Mouse (Mus musculus): ENCODE measurements around the gene Sart3. TPM values are rescaled to one million over a fixed set of nuclear protein-coding genes. Genes with fewer than 3 reads are reported as not detected.

Sart3 gene
- polyA plus RNA-seq, 1 experiment from 2014 or later = 57.6 TPM

DNA sequence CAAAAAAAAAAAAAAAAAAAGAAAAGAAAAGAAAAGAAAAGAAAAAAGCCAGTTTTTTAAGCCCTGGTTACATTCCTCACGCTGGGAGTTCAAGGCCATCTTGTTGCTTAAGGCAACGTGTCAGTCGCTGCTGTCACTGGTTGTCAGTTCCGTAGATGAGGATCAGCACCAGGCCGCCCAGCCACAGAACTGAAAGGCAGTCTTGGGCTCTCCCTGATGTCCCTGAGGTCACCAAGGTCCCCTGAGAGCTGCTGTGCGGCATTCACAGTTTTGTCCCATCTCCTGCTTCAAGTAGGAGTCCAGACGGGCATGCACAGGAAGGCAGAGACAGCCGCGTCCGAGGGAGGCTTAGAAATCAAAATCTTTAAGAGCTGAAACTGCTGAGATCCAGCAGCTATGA, 3.3 kb upstream of the Sart3 start:
- H3K4me2 ChIP-seq (replicated peaks) = no peak overlapping the region
- no peak overlapping the region for H3K27ac ChIP-seq (replicated peaks)
- no peak for ATAC-seq (replicated peaks)
- H3K36me3 ChIP-seq = peaks cover 39% of the 10 kb centered on the region
- no peak overlapping the region for H3K4me3 ChIP-seq
- H3K9ac ChIP-seq (replicated peaks) = no peak overlapping the region
- peaks cover 13% of the 10 kb centered on the region for H3K4me1 ChIP-seq
- no peaks in the 10 kb centered on the region for H3K9me3 ChIP-seq
- H3K27me3 ChIP-seq = no peaks in the 10 kb centered on the region
- WGBS = 92% methylated on average over 10 of the region's 10 CpGs

DNA sequence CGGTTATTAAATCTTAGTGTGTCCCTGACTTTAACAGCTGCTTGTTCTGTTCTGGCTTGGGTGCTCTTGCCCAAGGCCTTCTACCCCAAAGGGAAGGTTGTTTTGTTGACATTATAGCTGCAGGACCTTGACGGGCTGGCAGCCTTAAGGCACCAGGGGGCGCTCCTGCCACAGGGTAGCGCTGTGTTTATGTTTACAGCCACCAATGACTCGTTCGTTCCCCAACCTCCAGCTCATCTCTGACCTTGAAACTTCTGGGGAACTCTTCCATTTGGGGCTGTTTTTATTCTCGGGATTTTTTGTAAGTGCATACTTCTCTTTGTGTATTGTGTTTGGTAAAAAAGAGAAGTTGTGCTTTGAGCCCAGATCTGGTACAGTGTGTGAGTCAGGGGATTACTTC, 1.4 kb upstream of the Sart3 start:
- peak overlapping the region; percentile 84 for H3K4me3 ChIP-seq
- H3K4me1 ChIP-seq = peaks cover 33% of the 10 kb centered on the region
- no peak for ATAC-seq (replicated peaks)
- H3K4me2 ChIP-seq (replicated peaks) = peak overlapping the region; percentile 97
- H3K27ac ChIP-seq (replicated peaks) = no peak overlapping the region
- H3K9ac ChIP-seq (replicated peaks) = 0 out of 2 replicates have a peak overlapping the region, but pooled peaks have one; percentile 91
- H3K9me3 ChIP-seq = no peaks in the 10 kb centered on the region
- no peaks in the 10 kb centered on the region for H3K27me3 ChIP-seq
- WGBS = 1% methylated on average over 7 of the region's 7 CpGs
- H3K36me3 ChIP-seq = peaks cover 38% of the 10 kb centered on the region

DNA sequence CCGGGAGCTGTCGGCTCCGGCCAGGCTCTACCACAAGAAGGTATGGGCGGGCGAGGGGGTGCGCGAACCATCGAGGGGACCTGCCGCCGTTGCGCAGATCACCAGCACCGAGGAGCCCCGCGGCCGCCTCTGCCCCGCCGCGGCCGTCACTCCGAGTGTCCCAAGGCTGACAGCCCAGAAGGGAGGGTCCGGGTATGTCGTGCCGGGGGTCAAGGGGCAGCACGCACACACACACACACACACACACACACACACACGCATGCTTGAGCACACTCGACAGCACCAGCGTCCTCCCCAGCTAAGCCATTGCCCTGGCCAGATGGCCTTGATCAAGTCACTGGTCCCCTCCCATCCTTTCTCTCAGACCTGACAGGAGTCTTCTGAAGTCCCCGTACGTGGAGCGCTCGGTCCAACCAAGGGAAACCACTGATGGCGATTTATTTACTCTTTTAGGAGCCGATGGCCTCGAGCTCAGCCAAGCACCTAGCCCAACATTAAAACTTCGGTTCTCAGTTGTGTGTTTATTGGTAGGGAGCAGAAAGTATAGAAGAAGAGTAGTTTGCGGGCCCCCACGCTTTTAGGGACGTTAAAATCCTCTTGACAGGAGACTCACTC, 702 bp upstream of the Sart3 start:
- H3K27me3 ChIP-seq = no peaks in the 10 kb centered on the region
- H3K4me2 ChIP-seq (replicated peaks) = peak overlapping the region; percentile 97
- peak overlapping the region; percentile 91 for H3K9ac ChIP-seq (replicated peaks)
- ATAC-seq (replicated peaks) = no peak; the same call in 1 of the 2 replicates
- peak overlapping the region; percentile 84 for H3K4me3 ChIP-seq
- H3K27ac ChIP-seq (replicated peaks) = peak overlapping the region; percentile 99
- no peaks in the 10 kb centered on the region for H3K9me3 ChIP-seq
- H3K4me1 ChIP-seq = peaks cover 33% of the 10 kb centered on the region
- 2% methylated on average over 38 of the region's 38 CpGs for WGBS
- H3K36me3 ChIP-seq = peaks cover 35% of the 10 kb centered on the region

DNA sequence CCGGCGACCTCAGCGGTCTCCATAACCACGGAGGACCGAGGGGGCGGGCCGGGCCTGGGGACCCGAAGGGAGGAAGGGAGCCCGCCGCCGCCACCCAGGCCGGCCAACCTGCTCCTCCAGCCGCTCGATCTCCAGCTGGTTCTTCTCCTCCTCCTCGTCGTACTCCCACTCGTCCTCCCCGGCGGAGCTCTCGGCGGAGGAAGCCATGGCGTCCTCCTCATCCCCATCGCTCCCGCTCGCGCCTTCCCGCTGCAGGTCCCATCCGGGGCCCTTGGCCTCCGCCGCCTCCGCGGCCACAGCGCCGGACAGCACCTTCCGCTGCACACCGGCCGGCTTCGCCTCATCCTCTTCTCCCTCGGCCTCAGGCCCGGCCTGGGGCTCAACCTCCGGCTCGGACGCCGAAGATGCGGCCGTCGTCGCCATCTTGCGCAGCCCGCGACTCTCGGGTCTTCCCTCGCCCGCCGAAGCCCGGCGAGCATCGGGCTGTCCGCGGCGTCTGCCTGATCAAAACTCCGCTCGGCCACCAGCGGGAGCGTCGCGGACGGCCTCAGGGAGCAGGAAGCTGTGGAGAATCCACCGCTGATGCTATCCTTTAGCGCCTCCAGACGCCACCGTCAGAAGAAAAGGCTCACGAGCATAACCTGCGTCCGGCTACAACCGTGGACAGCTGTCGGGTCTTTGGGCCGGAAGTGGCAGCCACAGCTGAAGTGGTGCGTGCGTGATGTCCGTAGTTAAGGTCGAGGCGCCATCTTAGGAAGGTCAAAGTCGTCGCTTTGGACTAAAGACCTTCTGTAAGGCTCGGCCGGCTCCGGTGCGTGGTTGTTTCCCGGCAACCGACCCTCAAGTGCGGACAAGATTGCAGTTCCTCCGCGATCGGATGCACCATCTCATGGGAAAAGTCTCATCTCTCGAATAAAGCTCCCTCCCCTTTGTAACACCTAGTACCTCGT, 822 bp downstream of the Sart3 start:
- Histone ChIP-seq H3K36me3 (peaks cover 28% of the 10 kb centered on the region), H3K27ac (replicated peaks) (peak overlapping the region; percentile 99), H3K4me1 (peaks cover 33% of the 10 kb centered on the region), H3K4me2 (replicated peaks) (peak overlapping the region; percentile 97), H3K9me3 (no peaks in the 10 kb centered on the region), H3K27me3 (no peaks in the 10 kb centered on the region), H3K4me3 (peak overlapping the region; percentile 84), H3K9ac (replicated peaks) (peak overlapping the region; percentile 91)
- WGBS = under 1% methylated on average over 95 of the region's 97 CpGs
- ATAC-seq (replicated peaks) = peak; percentile 79

DNA sequence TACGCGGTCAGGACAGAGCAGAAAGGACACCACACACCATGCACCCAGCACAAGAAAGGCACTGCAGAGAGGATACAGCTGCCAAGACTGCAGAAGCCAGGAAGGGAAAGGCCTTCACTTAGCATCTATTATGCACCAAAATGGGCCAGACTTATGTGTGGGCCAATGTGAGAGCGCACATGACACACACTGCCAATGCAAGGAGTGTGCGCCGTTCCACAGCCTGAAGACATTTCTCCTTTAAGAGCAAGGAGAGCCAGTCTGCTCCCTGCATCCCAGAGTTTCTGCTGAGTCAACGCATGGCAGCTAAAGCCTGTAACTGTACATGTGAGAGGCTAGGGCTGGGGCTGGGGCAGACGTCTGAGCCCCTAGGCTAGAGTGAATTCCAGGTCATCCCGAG, 3.5 kb downstream of the Sart3 start:
- Histone ChIP-seq H3K36me3 (peaks cover 7% of the 10 kb centered on the region; the same call in 1 of the 2 replicates), H3K9me3 (no peaks in the 10 kb centered on the region), H3K4me1 (peaks cover 31% of the 10 kb centered on the region), H3K4me2 (replicated peaks) (no peak overlapping the region), H3K27ac (replicated peaks) (no peak overlapping the region), H3K9ac (replicated peaks) (no peak overlapping the region), H3K4me3 (no peak overlapping the region), H3K27me3 (no peaks in the 10 kb centered on the region)
- ATAC-seq (replicated peaks) = no peak
- 94% methylated on average over 8 of the region's 8 CpGs for WGBS

DNA sequence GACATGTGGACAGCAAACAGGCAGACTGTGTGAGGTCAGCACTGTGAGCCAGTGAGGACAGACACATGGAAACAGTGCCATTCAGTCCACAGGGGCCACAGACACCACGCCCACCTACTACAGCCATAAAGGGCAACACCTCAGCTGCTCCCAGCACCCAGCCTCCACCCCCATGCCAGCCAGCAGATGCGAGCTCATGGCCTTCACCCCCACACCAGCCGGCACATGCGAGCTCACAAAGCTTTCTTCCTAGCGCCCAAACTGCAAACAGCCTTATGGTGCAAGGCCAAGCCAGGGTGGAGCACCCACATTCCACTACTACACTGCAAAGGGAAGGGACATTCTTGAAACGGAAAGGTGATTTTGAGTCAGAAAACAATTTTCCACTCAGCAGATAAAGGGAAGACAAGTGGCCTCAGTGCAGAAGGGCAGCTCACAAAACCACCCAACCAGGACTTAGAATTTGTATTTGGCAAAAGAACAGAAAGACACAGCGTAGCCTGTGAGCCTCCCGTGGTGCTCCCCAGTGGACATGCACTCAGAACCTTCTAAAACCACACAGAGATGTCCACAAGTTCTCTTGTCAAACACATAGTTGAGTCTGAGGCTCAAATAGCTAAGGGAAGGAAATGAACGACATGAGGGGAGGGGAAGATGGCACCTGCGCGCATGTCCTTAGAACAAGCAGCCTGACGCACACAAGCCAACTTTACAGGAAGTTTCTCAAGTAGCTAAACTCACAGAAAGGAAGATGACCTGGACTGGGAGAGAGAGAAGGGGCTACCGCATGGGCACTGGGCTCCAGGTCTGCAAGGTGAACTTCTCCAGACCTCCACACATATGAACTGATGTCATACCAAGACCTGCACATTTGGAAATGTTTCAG, 6.4 kb downstream of the Sart3 start:
- H3K4me3 ChIP-seq = no peak overlapping the region
- ATAC-seq (replicated peaks) = no peak
- no peak overlapping the region for H3K27ac ChIP-seq (replicated peaks)
- WGBS = 92% methylated on average over 13 of the region's 13 CpGs
- no peak overlapping the region for H3K4me2 ChIP-seq (replicated peaks)
- H3K4me1 ChIP-seq = peaks cover 21% of the 10 kb centered on the region
- no peaks in the 10 kb centered on the region for H3K9me3 ChIP-seq
- H3K9ac ChIP-seq (replicated peaks) = no peak overlapping the region
- H3K27me3 ChIP-seq = no peaks in the 10 kb centered on the region
- peaks cover 33% of the 10 kb centered on the region for H3K36me3 ChIP-seq

DNA sequence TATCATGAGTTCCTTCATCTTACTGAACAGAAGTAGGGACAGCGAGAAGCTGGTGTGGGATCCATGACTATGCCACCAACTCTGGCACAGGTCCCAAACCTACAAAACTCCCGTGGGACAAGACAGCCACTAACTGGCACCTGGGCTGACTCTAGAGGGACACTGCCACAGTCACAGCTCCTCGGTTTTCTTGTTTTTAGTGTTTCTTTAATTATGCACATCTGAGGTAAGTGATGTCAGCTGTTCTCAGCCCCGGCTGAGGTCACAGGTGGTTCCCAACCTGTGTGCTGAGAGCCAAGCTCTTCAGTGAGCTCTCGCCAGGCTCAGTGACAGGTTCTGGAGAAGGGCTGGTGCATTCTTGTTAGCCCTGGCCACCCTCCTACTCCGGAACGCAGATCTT, 7.9 kb downstream of the Sart3 start:
- Histone ChIP-seq H3K27me3 (no peaks in the 10 kb centered on the region), H3K9me3 (no peaks in the 10 kb centered on the region), H3K27ac (replicated peaks) (no peak overlapping the region), H3K4me1 (peaks cover 8% of the 10 kb centered on the region), H3K36me3 (peaks cover 43% of the 10 kb centered on the region), H3K9ac (replicated peaks) (no peak overlapping the region), H3K4me3 (no peak overlapping the region), H3K4me2 (replicated peaks) (no peak overlapping the region)
- 94% methylated on average over 7 of the region's 7 CpGs for WGBS
- no peak for ATAC-seq (replicated peaks)

DNA sequence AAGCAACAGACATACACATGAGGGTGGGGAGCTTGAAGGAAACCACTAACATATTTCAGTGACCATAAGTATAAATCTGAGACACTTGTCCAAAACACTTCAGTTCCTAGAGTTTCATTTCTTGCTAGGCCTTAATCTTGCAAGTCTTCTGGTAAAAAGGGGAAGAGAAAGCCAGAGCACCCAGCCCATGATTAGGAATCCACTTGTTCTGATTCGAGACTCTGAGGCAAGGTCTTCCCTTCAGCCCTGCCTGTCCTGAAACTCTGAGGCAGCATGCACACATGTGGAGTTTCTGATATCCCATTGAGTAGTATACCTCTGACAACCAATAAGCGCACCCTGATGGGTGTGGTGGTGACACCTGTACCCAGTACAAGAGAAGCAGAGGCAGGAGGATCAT, 10.7 kb downstream of the Sart3 start:
- H3K9ac ChIP-seq (replicated peaks) = no peak overlapping the region
- no peaks in the 10 kb centered on the region for H3K27me3 ChIP-seq
- no peak overlapping the region for H3K4me3 ChIP-seq
- peaks cover 66% of the 10 kb centered on the region for H3K36me3 ChIP-seq
- ATAC-seq (replicated peaks) = no peak
- H3K27ac ChIP-seq (replicated peaks) = no peak overlapping the region
- no peaks in the 10 kb centered on the region for H3K4me1 ChIP-seq
- no peak overlapping the region for H3K4me2 ChIP-seq (replicated peaks)
- no peaks in the 10 kb centered on the region for H3K9me3 ChIP-seq
- WGBS = 95% methylated on average over 2 of the region's 2 CpGs

DNA sequence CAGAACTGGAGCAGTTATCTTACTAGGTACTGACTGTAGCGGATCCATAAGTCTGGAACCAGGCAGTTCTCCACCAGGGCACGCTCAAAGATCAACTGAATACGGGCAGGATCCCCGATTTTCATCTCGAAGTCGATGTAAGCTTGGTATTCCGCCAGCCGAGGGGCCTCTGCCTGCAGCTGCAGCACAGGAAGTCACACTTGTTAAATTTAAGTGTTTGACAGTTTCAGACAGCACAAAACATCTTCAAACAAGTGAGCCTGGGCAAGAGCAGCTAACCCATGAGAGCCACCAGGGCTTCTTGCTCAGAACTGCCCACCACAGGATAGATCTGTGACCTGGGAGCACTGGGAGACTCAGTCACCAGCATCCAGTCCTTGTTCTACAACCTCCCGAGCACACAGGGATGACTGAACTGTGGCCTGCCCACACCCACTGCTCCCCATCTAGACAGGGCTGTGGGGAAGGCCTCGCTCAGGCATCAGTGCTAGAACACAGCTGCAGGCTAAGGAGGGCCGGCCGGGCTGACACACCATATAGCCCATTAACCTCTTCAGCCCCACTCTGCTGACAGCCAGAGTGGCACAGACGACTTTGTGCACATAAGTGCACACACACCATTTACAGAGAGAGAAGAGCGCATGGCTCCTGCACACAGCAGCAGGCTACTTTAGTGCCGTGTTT, 16.8 kb downstream of the Sart3 start:
- Histone ChIP-seq H3K27me3 (no peaks in the 10 kb centered on the region), H3K27ac (replicated peaks) (no peak overlapping the region), H3K4me2 (replicated peaks) (no peak overlapping the region), H3K4me3 (no peak overlapping the region), H3K36me3 (peaks cover 93% of the 10 kb centered on the region), H3K9ac (replicated peaks) (no peak overlapping the region), H3K4me1 (no peaks in the 10 kb centered on the region), H3K9me3 (no peaks in the 10 kb centered on the region)
- WGBS = 92% methylated on average over 15 of the region's 15 CpGs
- no peak for ATAC-seq (replicated peaks)

DNA sequence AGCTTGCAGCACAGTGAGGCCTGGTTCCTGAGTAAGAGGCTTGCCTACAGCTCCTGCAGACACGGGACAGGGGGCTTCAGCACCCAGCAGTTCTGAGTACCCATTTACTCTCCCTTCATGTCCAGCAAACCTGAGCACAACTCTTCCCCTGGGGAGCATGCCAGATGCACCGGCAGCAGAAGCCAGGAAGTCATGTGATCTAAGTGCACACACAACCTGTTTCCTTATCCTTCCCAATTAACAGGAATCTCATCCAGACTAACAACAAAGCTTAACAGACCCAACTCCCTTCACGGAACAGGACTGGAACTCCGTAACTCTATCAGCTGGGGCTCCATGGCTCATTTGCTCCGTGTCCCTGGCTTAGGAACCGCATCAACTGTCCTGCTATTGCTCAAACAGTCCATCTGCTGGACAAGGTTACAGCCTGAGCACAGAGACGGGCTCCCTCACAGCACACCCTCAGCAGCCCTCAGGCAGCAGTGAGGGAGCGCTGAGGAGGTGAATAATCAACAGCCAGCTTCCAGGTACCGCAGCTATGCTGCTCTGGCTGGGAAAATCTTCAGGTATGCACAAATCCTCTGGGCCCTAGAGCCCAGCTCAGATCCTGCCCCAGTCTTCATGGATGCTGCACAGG, 20.7 kb downstream of the Sart3 start:
- 90% methylated on average over 9 of the region's 9 CpGs for WGBS
- Histone ChIP-seq H3K4me1 (no peaks in the 10 kb centered on the region), H3K9ac (replicated peaks) (no peak overlapping the region), H3K9me3 (no peaks in the 10 kb centered on the region), H3K4me3 (no peak overlapping the region), H3K36me3 (peaks cover 96% of the 10 kb centered on the region), H3K27me3 (no peaks in the 10 kb centered on the region), H3K27ac (replicated peaks) (no peak overlapping the region), H3K4me2 (replicated peaks) (no peak overlapping the region)
- no peak for ATAC-seq (replicated peaks)
